Mouse (Mus musculus) E14TG2a.4 (cell line): ENCODE measurements around the gene Polr2g.
A peak's percentile ranks its signal among the peaks of the same experiment; 100 is the strongest.
"Not testable (repeated sequence)": the region's sequence is repeated elsewhere in the genome, so short reads cannot be mapped to it uniquely, and the experiment has no call there.

Experiments used
- H3K27me3 ChIP-seq: 2 replicates; pipeline ENCODE4 v1.6.1; 2014; ENCODE audit warnings: low read length, control low read depth; ENCODE audit not compliant: insufficient read depth
- H3K36me3 ChIP-seq: 2 replicates; pipeline ENCODE4 v1.6.1; 2014; ENCODE audit warnings: low read length, control low read depth; ENCODE audit not compliant: insufficient read depth
- H3K4me1 ChIP-seq: replicated peaks from 2 replicates; pipeline ENCODE4 v1.6.1; 2014; ENCODE audit warnings: low read depth, low read length, control low read depth
- H3K4me3 ChIP-seq: replicated peaks from 2 replicates; pipeline ENCODE4 v1.5.1; 2014; ENCODE audit warnings: mild to moderate bottlenecking, low read length
- H3K9me3 ChIP-seq: 2 replicates; pipeline ENCODE4 v1.6.1; 2014; ENCODE audit warnings: low read length, control low read depth
- CTCF ChIP-seq: conservative IDR thresholded peaks from 2 replicates; pipeline ENCODE4 v1.5.1; 2014; ENCODE audit warnings: low read length
- NANOG ChIP-seq: IDR thresholded peaks from 2 replicates; pipeline ENCODE4 v1.6.1; 2014; ENCODE audit warnings: borderline replicate concordance, low read length, mixed read lengths
- POU5F1 ChIP-seq: IDR thresholded peaks from 2 replicates; pipeline ENCODE4 v1.6.1; 2014; ENCODE audit warnings: low read length, borderline replicate concordance

The Polr2g gene

GRCm38 (mm10) chr19:8837251-8837791 is 38.9 kb upstream of the Polr2g start, which contains the start of gene Bscl2:
TSS of gene Bscl2 (plus strand) at chr19:8837467.
- TF ChIP-seq CTCF (peak; percentile 30), POU5F1 (no peak)
- Histone ChIP-seq H3K27me3 (no peaks in the 10 kb centered on the region), H3K4me1 (peaks cover 58% of the 10 kb centered on the region)

GRCm38 (mm10) chr19:8836327-8836726 is 38.0 kb upstream of the Polr2g start:
- Histone ChIP-seq H3K4me1 (peaks cover 56% of the 10 kb centered on the region), H3K36me3 (peaks cover 47% of the 10 kb centered on the region), H3K4me3 (peak overlapping the region; percentile 76; the same call in 1 of the 2 replicates)
- H3K9me3 ChIP-seq, H3K27me3 ChIP-seq: not testable (repeated sequence)

More at GRCm38 (mm10) chr19:8837251-8837791, 38.9 kb upstream of the Polr2g start, which contains the start of gene Bscl2:
- H3K36me3 ChIP-seq = peaks cover 47% of the 10 kb centered on the region
- H3K9me3 ChIP-seq = no peaks in the 10 kb centered on the region
- peak within 1 kb of the TSS; percentile 76 for H3K4me3 ChIP-seq

GRCm38 (mm10) chr19:8832971-8833370 is 34.6 kb upstream of the Polr2g start:
- Histone ChIP-seq H3K4me1 (peaks cover 50% of the 10 kb centered on the region), H3K36me3 (peaks cover 76% of the 10 kb centered on the region), H3K4me3 (no peak overlapping the region), H3K27me3 (no peaks in the 10 kb centered on the region), H3K9me3 (no peaks in the 10 kb centered on the region)
- TF ChIP-seq NANOG = no peak
- no peak for TF ChIP-seq CTCF
- no peak for TF ChIP-seq POU5F1

GRCm38 (mm10) chr19:8831262-8831661 is 32.9 kb upstream of the Polr2g start:
- no peak for TF ChIP-seq NANOG
- 0 out of 2 replicates have a peak, but pooled peaks have one; percentile 13 for TF ChIP-seq CTCF
- no peak for TF ChIP-seq POU5F1
- Histone ChIP-seq H3K4me1 (peaks cover 39% of the 10 kb centered on the region), H3K36me3 (peaks cover 93% of the 10 kb centered on the region), H3K4me3 (no peak overlapping the region), H3K27me3 (no peaks in the 10 kb centered on the region), H3K9me3 (no peaks in the 10 kb centered on the region)

- Histone ChIP-seq H3K9me3 (no peaks in the 10 kb centered on the region), H3K36me3 (peaks cover 98% of the 10 kb centered on the region), H3K4me1 (peaks cover 33% of the 10 kb centered on the region), H3K4me3 (no peak overlapping the region), H3K27me3 (no peaks in the 10 kb centered on the region)
- TF ChIP-seq CTCF (no peak), POU5F1 (no peak), NANOG (no peak)
Observed at GRCm38 (mm10) chr19:8830664-8831063, 32.3 kb upstream of the Polr2g start.

- no peak within 1 kb of the TSS for H3K4me3 ChIP-seq
- H3K27me3 ChIP-seq = no peaks in the 10 kb centered on the region
- H3K9me3 ChIP-seq = no peaks in the 10 kb centered on the region
- peaks cover 35% of the 10 kb centered on the region for H3K4me1 ChIP-seq
- H3K36me3 ChIP-seq = peaks cover 99% of the 10 kb centered on the region
- TF ChIP-seq POU5F1 (no peak), NANOG (no peak), CTCF (no peak)
Observed at GRCm38 (mm10) chr19:8829660-8830059, 31.3 kb upstream of the Polr2g start, which contains the start of gene AC129217.1. TSS of gene AC129217.1 (plus strand) at chr19:8829773.

- Histone ChIP-seq H3K36me3 (peaks cover 76% of the 10 kb centered on the region), H3K4me1 (peaks cover 48% of the 10 kb centered on the region), H3K27me3 (no peaks in the 10 kb centered on the region), H3K4me3 (peak overlapping the region; percentile 32; the same call in 1 of the 2 replicates), H3K9me3 (no peaks in the 10 kb centered on the region)
- TF ChIP-seq POU5F1 = no peak
Observed at GRCm38 (mm10) chr19:8822696-8823095, 24.3 kb upstream of the Polr2g start.

GRCm38 (mm10) chr19:8821146-8821545 is 22.8 kb upstream of the Polr2g start:
- Histone ChIP-seq H3K27me3 (no peaks in the 10 kb centered on the region), H3K4me3 (peak overlapping the region; percentile 99), H3K9me3 (no peaks in the 10 kb centered on the region), H3K36me3 (peaks cover 76% of the 10 kb centered on the region), H3K4me1 (peaks cover 62% of the 10 kb centered on the region)
- TF ChIP-seq NANOG (no peak), CTCF (no peak), POU5F1 (no peak)

- TF ChIP-seq NANOG = no peak
- TF ChIP-seq POU5F1 = no peak
- TF ChIP-seq CTCF = no peak
- Histone ChIP-seq H3K36me3 (peaks cover 76% of the 10 kb centered on the region), H3K9me3 (no peaks in the 10 kb centered on the region), H3K4me3 (peak overlapping the region; percentile 99), H3K27me3 (no peaks in the 10 kb centered on the region), H3K4me1 (peaks cover 68% of the 10 kb centered on the region)
Observed at GRCm38 (mm10) chr19:8820424-8820956, 22.1 kb upstream of the Polr2g start.
